Mouse (Mus musculus) adrenal gland, adult 18-20 months (tissue): Measurements from ENCODE around the gene Hp1bp3. TPM values are rescaled to one million over a fixed set of nuclear protein-coding genes. Genes with fewer than 3 reads are reported as not detected.

Source experiments
- DNase-seq, 2 experiments: peaks; one replicate each; pipeline ENCODE4 v3.0.0; 2021 to 2022; ENCODE audit warnings: low spot score in 2 of 2
- long read RNA-seq, 2 experiments: library from polyadenylated mRNA; stranded (forward); transcript quantifications; one replicate each; pipeline ENCODE4 v2.0.0; 2021
- total RNA-seq, 2 experiments: library from RNA; stranded (reverse); gene quantifications; 1 replicate in 1 of 2; 2 replicates in 1 of 2; pipeline ENCODE4 v1.2.3; 2021

Gene Hp1bp3
- total RNA-seq = 100 to 1,000 TPM; 159 to 223 TPM
- long read RNA-seq, experiment 1, transcript Hp1bp3-214 (13 exons, 3,361 nt) = minor isoform, 7 of 37 reads
- long read RNA-seq, experiment 1, transcript Hp1bp3-202 (12 exons, 3,113 nt) = minor isoform, 6 of 37 reads
- long read RNA-seq, experiment 1, transcript Hp1bp3-201 (13 exons, 3,311 nt) = major isoform, 9 of 37 reads
- long read RNA-seq, experiment 1, partial matches to known transcripts = 6 of 37 reads
- long read RNA-seq, experiment 1, other reads (novel, unspliced or antisense) = 9 of 37 reads
- long read RNA-seq, experiment 2, full-length matches to known transcripts = 37 of 99 reads
- long read RNA-seq, experiment 2, partial matches to known transcripts = 52 of 99 reads
- long read RNA-seq, experiment 2, other reads (novel, unspliced or antisense) = 10 of 99 reads

GRCm38 (mm10) chr4:138216200-138216890, at the start of gene Hp1bp3:
Gene Hp1bp3, plus strand, starts transcription at chr4:138216296.
- DNase-seq = peak; percentile 83 to 85

DNA sequence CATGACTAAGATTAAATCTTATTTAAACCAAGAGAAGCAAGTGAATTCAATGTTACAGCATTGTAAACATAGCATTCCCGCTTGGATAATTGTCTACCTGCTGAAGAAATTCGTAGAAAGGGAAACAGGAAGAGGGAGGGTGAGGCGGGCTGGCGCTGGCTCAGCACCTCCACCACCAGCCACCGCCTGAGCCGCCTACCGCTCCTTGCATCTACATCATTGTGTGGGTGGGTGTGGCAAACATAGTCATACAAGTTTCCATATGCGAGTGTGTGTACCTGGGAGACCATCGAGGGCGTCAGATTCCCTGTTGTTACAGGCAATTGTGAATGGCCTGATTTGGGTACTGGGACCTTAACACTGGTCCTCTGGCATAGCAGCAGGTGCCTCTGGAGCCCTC, 49.6 kb upstream of the Hp1bp3 start:
- DNase-seq = no peak

- no peak for DNase-seq
Observed at GRCm38 (mm10) chr4:138168162-138168561, 47.9 kb upstream of the Hp1bp3 start.

- no peak for DNase-seq
Observed at GRCm38 (mm10) chr4:138169420-138169819, 46.7 kb upstream of the Hp1bp3 start.

DNA sequence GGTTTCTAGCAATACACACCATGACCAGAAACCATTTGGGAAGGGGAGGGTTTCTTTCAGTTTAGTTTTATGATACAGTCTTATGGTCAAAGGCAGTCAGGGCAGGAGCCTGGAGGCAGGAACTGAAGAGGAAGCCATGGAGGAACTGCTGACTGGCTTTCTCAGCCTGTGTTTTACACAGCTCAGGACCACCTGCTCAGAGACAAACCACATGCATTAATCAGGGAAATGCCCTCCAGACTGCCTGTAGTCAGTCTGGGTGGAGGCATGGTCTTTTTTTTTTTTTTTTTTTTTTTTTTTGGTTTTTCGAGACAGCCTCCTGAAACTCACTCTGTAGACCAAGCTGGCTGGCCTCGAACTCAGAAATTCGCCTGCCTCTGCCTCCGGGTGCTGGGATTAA, 43.4 kb upstream of the Hp1bp3 start:
- DNase-seq = no peak

GRCm38 (mm10) chr4:138179391-138179790, 36.7 kb upstream of the Hp1bp3 start:
- no peak for DNase-seq

GRCm38 (mm10) chr4:138180719-138181118, 35.4 kb upstream of the Hp1bp3 start:
- no peak for DNase-seq

GRCm38 (mm10) chr4:138184056-138184455, 32.0 kb upstream of the Hp1bp3 start:
- no peak for DNase-seq

GRCm38 (mm10) chr4:138184573-138184981, 31.5 kb upstream of the Hp1bp3 start:
- peak in 1 of 2 experiments; percentile 18 for DNase-seq

DNA sequence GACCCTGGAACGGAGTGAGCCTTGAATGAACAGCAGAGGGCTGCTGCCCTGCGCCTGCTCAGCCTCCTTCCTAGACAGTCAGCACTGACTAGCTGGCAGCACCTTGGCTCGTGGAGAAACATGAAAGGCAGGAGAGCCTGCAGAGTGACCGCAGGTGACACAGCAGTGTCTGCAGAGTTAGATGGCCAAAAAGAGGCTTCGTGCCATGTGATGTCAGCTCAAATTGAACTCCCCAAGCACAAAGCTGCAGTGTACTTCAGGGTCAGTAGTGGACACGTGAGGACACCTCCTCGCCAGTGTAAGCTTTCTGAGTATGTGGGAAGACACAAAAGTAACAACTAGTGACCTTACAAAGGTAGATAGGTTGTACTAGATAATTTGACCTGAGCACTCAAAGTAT, 30.1 kb upstream of the Hp1bp3 start:
- no peak for DNase-seq

DNA sequence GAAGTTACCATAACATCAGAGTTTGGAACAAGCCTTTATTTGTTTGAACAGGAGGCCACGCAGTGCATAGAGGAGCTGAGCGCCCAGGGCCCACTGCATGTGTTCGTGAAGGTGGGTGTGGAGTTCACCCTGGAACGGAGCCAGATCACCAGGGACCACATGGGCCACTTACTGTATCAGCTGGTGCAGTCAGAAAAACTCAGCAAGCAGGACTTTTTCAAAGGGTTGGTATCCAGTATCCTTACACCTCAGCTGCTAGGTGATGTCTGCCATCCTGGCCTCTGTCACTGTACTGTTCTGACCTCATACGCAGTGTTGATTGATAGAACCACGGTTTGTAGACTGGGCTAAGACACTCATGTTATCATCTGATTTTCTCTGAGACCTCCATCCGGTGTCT, 28.1 kb upstream of the Hp1bp3 start:
- no peak for DNase-seq

DNA sequence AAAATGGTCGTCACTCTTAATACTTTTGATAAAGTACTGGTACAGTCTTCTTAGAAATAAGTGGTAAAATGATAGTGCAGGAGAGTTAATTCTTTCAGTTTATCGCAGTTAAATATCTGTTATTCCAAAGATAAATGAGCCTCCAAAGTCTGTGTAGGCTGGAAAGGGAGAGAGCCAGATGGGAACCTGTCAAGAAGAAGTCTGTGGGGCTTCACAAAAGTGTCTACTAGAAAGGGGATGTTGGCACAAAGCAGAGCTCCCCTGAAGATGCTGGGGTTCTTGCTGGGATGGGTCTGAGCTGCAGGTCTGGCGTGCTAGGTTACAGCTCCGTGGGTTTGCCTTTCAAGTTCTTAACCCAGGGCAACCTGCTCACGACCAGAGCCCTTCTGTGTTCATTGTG, 23.5 kb upstream of the Hp1bp3 start:
- DNase-seq = no peak

DNA sequence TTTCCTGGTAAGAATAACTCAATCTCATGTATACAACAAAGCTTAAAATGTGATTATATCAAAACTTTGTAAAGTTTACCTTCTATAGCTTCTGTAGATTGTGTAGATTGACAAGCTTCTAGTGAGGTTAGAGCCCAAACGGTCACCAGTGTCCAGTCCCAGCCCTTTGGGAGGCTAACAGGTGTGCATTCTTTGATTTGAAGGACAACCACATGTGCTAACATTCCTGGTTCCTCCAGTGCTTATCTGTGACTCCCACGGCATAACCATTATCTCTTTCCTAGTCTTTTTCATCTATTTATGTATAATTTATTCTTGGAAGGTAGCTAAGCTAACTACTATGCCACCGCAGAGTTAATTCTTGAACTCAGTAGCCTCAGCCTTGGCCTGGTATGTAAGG, 15.3 kb upstream of the Hp1bp3 start:
- no peak for DNase-seq

DNA sequence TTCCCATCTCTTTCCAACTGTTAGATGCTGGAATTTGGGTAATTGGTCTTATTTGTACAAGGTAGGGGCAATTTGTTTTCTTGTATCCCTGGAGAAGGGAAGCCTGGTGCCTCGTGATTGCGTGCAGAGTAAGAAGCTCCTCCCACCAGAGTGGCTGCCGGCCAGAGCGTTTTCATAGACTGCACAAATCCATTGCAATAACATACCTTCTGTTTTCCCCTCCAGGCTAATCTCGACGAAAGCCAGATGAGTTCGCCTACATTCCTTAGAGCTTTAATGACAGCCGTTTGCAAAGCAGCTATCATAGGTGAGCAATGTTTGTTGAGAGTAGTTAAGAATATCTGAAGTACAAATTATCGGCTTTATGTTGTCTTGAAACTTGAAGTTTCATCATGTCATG, 14.4 kb upstream of the Hp1bp3 start:
- DNase-seq = no peak

- peak in 1 of 2 experiments; percentile 44 for DNase-seq
Observed at GRCm38 (mm10) chr4:138210116-138210515, 6.0 kb upstream of the Hp1bp3 start.

DNA sequence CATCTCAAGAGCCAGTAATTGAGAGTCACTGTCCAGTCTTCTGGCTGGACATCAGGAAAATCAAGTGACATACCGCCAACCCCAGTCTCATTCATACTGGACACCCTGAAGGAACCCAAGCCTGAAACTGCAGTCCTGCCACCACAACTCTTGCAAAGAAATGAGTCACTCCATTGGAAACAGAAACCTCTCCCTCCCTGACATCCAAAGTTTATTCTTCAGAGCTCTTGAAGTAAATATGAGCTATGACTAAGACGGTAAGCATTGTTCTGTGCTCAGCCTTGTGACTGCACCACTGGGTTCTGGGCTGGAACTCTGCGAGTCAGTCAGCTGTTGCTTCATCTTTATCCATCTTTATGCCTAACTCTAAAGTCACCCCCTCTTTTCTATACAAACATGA, 2.2 kb upstream of the Hp1bp3 start:
- no peak for DNase-seq

GRCm38 (mm10) chr4:138215671-138216199, 361 bp upstream of the Hp1bp3 start:
- DNase-seq = peak in 1 of 2 experiments; percentile 12

GRCm38 (mm10) chr4:138216891-138217392, 846 bp downstream of the Hp1bp3 start:
- peak; percentile 98 for DNase-seq

DNA sequence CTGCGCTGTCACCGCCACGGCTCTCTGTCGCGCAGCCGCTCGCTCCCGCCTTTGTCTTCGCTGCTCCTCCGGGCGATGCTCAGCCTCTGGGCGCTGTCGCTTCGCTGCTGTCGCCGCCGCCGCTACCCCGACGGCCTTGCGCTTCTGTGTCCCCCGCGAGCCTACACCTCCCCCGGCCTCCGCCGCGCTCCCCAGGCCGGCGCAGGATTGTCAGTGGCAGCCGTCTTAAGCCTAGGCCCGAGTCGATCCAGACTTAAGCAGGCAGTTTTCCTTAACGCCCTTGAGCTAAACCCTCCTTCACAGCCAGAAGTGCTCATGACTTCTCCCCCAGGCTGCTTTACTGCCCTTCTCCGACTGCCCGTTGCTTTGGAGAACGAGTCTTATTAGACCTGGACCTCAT, 1.3 kb downstream of the Hp1bp3 start:
- DNase-seq = peak in 1 of 2 experiments; percentile 50

- no peak for DNase-seq
Observed at GRCm38 (mm10) chr4:138217951-138218685, 2.0 kb downstream of the Hp1bp3 start.

- DNase-seq = no peak
Observed at GRCm38 (mm10) chr4:138219331-138219730, 3.2 kb downstream of the Hp1bp3 start.
